Mouse (Mus musculus): ENCODE data around the gene Clcn7.

DNA sequence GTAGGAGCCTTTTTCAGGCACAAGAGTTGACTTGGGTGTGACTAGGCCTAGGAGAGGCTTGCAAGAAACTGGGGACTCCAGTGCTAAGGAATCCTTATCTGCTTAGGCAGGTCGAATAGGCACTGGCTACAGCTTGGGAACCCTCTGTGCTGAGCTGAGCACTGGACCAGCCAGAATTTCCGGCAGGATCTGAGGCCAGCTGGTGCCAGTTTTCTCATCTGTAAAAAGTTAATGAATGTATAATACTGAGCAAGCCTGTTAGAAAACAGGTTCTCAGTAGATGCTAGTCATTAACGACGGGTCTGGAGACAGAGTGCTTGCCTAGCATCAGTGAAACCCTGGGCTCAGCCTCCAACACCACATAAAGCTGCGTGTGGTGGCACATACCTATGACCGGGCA is 2.4 kb downstream of the Clcn7 start:
- TF ChIP-seq CTCF (IDR thresholded peaks at IDR 0.05; ENCODE audit: borderline replicate concordance, extremely low read depth, insufficient read depth, insufficient read length) (no peak), POLR2A (IDR thresholded peaks at IDR 0.05; ENCODE audit: borderline replicate concordance, extremely low read depth, insufficient read depth, insufficient read length, poor library complexity, severe bottlenecking) (no peak)
